Mouse (Mus musculus) mesoderm, embryonic 11.5 days (tissue): ENCODE results near the gene Olfr1036.
"Not testable (repeated sequence)": the region's sequence is repeated elsewhere in the genome, so short reads cannot be mapped to it uniquely, and the experiment has no call there.

Source experiments
- DNase-seq: peaks from one replicate; pipeline ENCODE4 v3.0.0-alpha.2; 2012; ENCODE audit warnings: low read depth, low spot score

Olfr1036 gene

DNA sequence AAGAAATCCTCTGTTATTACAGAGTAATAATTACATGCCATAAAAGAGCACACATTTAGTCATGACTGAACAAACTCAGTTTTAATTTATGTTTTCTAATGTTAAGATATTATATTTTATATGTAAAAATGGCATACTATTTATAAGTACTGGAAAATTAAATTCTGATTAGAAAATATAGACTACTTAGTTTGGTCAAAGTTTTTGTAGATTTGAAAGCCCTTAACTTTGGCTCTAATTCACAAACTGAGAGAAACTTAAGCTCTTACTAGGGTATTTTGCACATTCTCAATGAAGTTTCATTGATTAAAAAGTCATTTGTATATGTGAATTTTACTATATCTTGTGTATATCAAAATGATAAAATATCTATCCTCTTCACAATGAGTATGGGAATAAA lies at the start of gene Olfr1036:
Olfr1036 (plus strand) TSS at position 301 of the 400 bp plus-strand sequence.
- not testable (repeated sequence) for DNase-seq

DNA sequence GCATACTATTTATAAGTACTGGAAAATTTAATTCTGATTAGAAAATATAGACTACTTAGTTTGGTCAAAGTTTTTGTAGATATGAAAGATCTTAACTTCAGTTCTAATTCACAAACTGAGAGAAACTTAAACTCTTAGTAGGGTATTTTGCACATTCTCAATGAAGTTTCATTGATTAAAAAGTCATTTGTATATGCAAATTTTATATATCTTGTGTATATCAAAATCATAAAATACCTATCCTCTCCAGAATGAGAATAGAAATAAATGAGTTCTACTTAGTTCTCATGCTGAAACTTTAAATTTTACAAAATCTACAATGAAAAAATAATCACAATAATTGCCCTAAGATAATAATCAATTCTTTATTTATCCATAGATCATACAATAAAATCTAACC lies 28.2 kb upstream of the Olfr1036 start, which contains the start of gene Olfr1034:
Olfr1034 (plus strand) TSS at position 301 of the 400 bp plus-strand sequence.
- no peak for DNase-seq

- not testable (repeated sequence) for DNase-seq
Observed at GRCm38 (mm10) chr2:86050777-86051176, 23.0 kb upstream of the Olfr1036 start.

- DNase-seq = not testable (repeated sequence)
Observed at GRCm38 (mm10) chr2:86063766-86064165, 10.0 kb upstream of the Olfr1036 start.

DNA sequence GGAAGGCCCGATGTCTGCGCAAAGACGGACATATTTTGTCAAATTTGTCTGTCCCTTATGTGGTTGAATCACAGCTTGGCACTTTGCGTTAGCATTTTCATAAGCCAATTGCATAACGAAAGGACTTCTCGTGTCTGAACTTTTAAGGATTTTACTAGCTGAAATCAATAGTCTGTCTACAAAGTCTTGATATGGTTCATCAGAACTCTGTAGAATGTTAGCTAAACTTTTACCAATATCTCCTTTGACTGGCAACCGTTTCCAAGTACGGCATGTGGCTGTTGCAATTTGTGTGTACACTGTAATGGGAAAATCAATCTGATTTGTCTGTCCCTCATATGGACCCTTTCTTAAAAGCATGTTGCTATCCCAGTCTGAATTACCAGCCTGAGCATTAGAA lies 3.6 kb upstream of the Olfr1036 start:
- DNase-seq = no peak

DNA sequence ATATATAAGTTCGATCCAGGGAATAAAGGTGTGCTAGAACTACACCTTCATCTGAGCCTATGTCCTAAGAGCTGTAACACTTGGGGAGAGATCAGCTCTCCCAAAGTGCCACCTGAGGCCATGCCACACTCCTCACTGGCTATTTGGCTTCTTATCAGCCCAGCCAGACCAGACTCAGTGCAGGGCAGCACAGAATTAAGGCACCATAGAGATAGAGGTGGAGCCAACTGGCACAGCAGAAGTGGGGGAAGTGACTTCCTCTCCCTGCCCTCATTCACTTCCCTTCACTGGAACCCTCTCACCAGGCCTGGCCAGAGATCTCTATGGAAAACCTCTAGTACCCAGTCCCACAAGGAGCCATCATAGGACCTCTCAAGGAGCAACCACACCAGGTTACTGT lies 6.7 kb downstream of the Olfr1036 start:
- DNase-seq = not testable (repeated sequence)

- DNase-seq = no peak
Observed at GRCm38 (mm10) chr2:86087285-86087684, 13.5 kb downstream of the Olfr1036 start, which contains the start of gene Olfr1037. Olfr1037 (minus strand) TSS chr2:86087385.
